In genomic region chrX:37042726-37043125, GRCm38 (mm10) we compare ENCODE assay signal across 11 mouse cellular contexts. TPM values are rescaled to one million over a fixed set of nuclear protein-coding genes. Genes with fewer than 3 reads are reported as not detected.
DNase-seq lines count a peak whose midpoint lies in the region; ATAC-seq and TF ChIP-seq lines count a peak whose summit lies in the region.
"Had no signal": no experiment of that assay in that cellular context is flagged by ENCODE, and none has a peak within 500 bp of the region (broad histone marks: within the 10 kb centered on the region; RNA-seq: fewer than 3 reads in every experiment).

No protein-coding gene starts in this region.

- H3K9ac ChIP-seq in forebrain, embryonic 11.5 days (ENCODE audit: low read length): no peak overlapping the region
- H3K9ac ChIP-seq in forebrain, embryonic 13.5 days: no peak overlapping the region
- no peak overlapping the region for H3K9ac ChIP-seq in embryonic facial prominence, embryonic 14.5 days (ENCODE audit: low read depth, low read length)
- no peak overlapping the region for H3K9ac ChIP-seq in stomach, postnatal 0 days (ENCODE audit: low read length)
- H3K9ac ChIP-seq: heart, embryonic 13.5 days; neural tube, embryonic 12.5 days had no signal

- peak; percentile 74 for TF ChIP-seq CTCF in stomach, postnatal 0 days (IDR thresholded peaks at IDR 0.05; ENCODE audit: low read depth)

- H3K27me3 ChIP-seq in forebrain, embryonic 11.5 days (ENCODE audit: control insufficient read depth, insufficient read depth, low read length): peaks cover 6% of the 10 kb centered on the region; the same call in 1 of the 2 replicates
- H3K27me3 ChIP-seq in forebrain, embryonic 13.5 days: peaks cover 19% of the 10 kb centered on the region
- H3K27me3 ChIP-seq in embryonic facial prominence, embryonic 14.5 days (replicated peaks; ENCODE audit: control insufficient read depth, insufficient read depth, low read length): peaks cover 20% of the 10 kb centered on the region
- no peaks in the 10 kb centered on the region for H3K27me3 ChIP-seq in stomach, postnatal 0 days (ENCODE audit: control insufficient read depth, insufficient read depth, low read length)

- no peak for ATAC-seq in forebrain, embryonic 11.5 days (replicated peaks; ENCODE audit: low FRiP score)
- ATAC-seq in forebrain, embryonic 13.5 days: no peak
- ATAC-seq in embryonic facial prominence, embryonic 14.5 days (ENCODE audit: low read depth): no peak
- ATAC-seq in megakaryocyte progenitor cell, adult 5-6 weeks (replicated peaks; ENCODE audit: poor library complexity): peak; percentile 50
- no peak for ATAC-seq in stomach, postnatal 0 days (ENCODE audit: low FRiP score, low TSS enrichment)
- ATAC-seq: Patski had no signal

- H3K9me3 ChIP-seq in forebrain, embryonic 11.5 days (ENCODE audit: control insufficient read depth, low read length): no peaks in the 10 kb centered on the region
- H3K9me3 ChIP-seq in forebrain, embryonic 13.5 days (replicated peaks): no peaks in the 10 kb centered on the region
- no peaks in the 10 kb centered on the region for H3K9me3 ChIP-seq in embryonic facial prominence, embryonic 14.5 days (ENCODE audit: control insufficient read depth, low read length)
- H3K9me3 ChIP-seq in stomach, postnatal 0 days (ENCODE audit: control insufficient read depth, low read length): no peaks in the 10 kb centered on the region
- H3K9me3 ChIP-seq: heart, embryonic 13.5 days; neural tube, embryonic 12.5 days had no signal

- H3K4me3 ChIP-seq in forebrain, embryonic 11.5 days (ENCODE audit: low read depth, low read length): no peak overlapping the region
- no peak overlapping the region for H3K4me3 ChIP-seq in forebrain, embryonic 13.5 days
- H3K4me3 ChIP-seq in embryonic facial prominence, embryonic 14.5 days (ENCODE audit: low read depth, low read length): no peak overlapping the region
- H3K4me3 ChIP-seq in stomach, postnatal 0 days (ENCODE audit: low read depth, low read length): no peak overlapping the region
- H3K4me3 ChIP-seq: heart, embryonic 13.5 days; neural tube, embryonic 12.5 days had no signal

- WGBS in forebrain, embryonic 11.5 days: 22% methylated on average over 9 of the region's 9 CpGs
- 18% methylated on average over 9 of the region's 9 CpGs for WGBS in forebrain, embryonic 13.5 days
- 20% methylated on average over 9 of the region's 9 CpGs for WGBS in embryonic facial prominence, embryonic 14.5 days
- WGBS in stomach, postnatal 0 days: 21% methylated on average over 9 of the region's 9 CpGs

- no peak overlapping the region for H3K27ac ChIP-seq in forebrain, embryonic 11.5 days (ENCODE audit: low read depth, low read length)
- H3K27ac ChIP-seq in forebrain, embryonic 13.5 days: no peak overlapping the region
- no peak overlapping the region for H3K27ac ChIP-seq in embryonic facial prominence, embryonic 14.5 days (replicated peaks; ENCODE audit: low read depth, low read length)
- no peak overlapping the region for H3K27ac ChIP-seq in stomach, postnatal 0 days (replicated peaks)
- H3K27ac ChIP-seq: heart, embryonic 13.5 days; neural tube, embryonic 12.5 days had no signal

- no peak overlapping the region for H3K4me2 ChIP-seq in forebrain, embryonic 11.5 days (ENCODE audit: low read depth, low read length, severe bottlenecking)
- H3K4me2 ChIP-seq in forebrain, embryonic 13.5 days: no peak overlapping the region
- H3K4me2 ChIP-seq in embryonic facial prominence, embryonic 14.5 days (ENCODE audit: low read depth, low read length): no peak overlapping the region
- no peak overlapping the region for H3K4me2 ChIP-seq in stomach, postnatal 0 days (replicated peaks; ENCODE audit: low read depth)
- H3K4me2 ChIP-seq: heart, embryonic 13.5 days; neural tube, embryonic 12.5 days had no signal

- no peaks in the 10 kb centered on the region for H3K36me3 ChIP-seq in forebrain, embryonic 11.5 days (ENCODE audit: control insufficient read depth, insufficient read depth, low read length)
- no peaks in the 10 kb centered on the region for H3K36me3 ChIP-seq in forebrain, embryonic 13.5 days (ENCODE audit: poor library complexity, severe bottlenecking)
- H3K36me3 ChIP-seq in embryonic facial prominence, embryonic 14.5 days (ENCODE audit: control insufficient read depth, insufficient read depth, low read length): no peaks in the 10 kb centered on the region
- H3K36me3 ChIP-seq in stomach, postnatal 0 days (ENCODE audit: control insufficient read depth, insufficient read depth, low read length): no peaks in the 10 kb centered on the region
- H3K36me3 ChIP-seq: heart, embryonic 13.5 days; neural tube, embryonic 12.5 days had no signal

- DNase-seq in forebrain, embryonic 11.5 days (ENCODE audit: low spot score): peak; percentile 75
- peak; percentile 68 for DNase-seq in 3T3-L1 (ENCODE audit: low read depth, low spot score)
- DNase-seq in adrenal gland, postnatal 36 days: peak; percentile 49 to 65
- DNase-seq in embryonic facial prominence, embryonic 14.5 days (ENCODE audit: low spot score): peak; percentile 20
- DNase-seq in layer of hippocampus, postnatal 14 days (ENCODE audit: low spot score in 2 of 2): peak; percentile 46 to 50
- peak; percentile 47 for DNase-seq in stomach, postnatal 0 days (ENCODE audit: low spot score)

- H3K4me1 ChIP-seq in forebrain, embryonic 11.5 days (replicated peaks; ENCODE audit: control insufficient read depth, insufficient read depth, low read length): no peaks in the 10 kb centered on the region
- no peaks in the 10 kb centered on the region for H3K4me1 ChIP-seq in forebrain, embryonic 13.5 days
- H3K4me1 ChIP-seq in embryonic facial prominence, embryonic 14.5 days (ENCODE audit: control insufficient read depth, insufficient read depth, low read length): no peaks in the 10 kb centered on the region
- no peaks in the 10 kb centered on the region for H3K4me1 ChIP-seq in stomach, postnatal 0 days (replicated peaks; ENCODE audit: control insufficient read depth, insufficient read depth)
- H3K4me1 ChIP-seq: heart, embryonic 13.5 days; neural tube, embryonic 12.5 days had no signal

- no peak for TF ChIP-seq EP300 in stomach, postnatal 0 days (optimal IDR thresholded peaks at IDR 0.05)

RNA-seq across cellular contexts. Expression of gene Sowahd, which starts 5.9 kb away (rescaled TPM):
- polyA plus RNA-seq in forebrain, embryonic 11.5 days (2014; fragmentation: Nextera tagmentation; extraction: Ambion mirVana): not detected in 2 replicates
- not detected in 2 replicates for polyA plus RNA-seq in forebrain, embryonic 13.5 days (2015; fragmentation: Nextera tagmentation; extraction: Ambion mirVana)
- total RNA-seq in adrenal gland, postnatal 36 days (2021): 1 to 10 TPM in 1 of 2 experiments, under 1 TPM in 1; 0.46 to 1.2 TPM
- polyA plus RNA-seq in embryonic facial prominence, embryonic 14.5 days (2014; fragmentation: Nextera tagmentation; extraction: Ambion mirVana): 0.30 and 0.35 TPM in 2 replicates
- total RNA-seq in layer of hippocampus, postnatal 14 days (2021): not detected
- total RNA-seq in megakaryocyte progenitor cell, adult 5-6 weeks (2015): 0.12 and 0.25 TPM in 2 replicates
- total RNA-seq in megakaryocyte progenitor cell, adult 5-6 weeks (2017): 1.00 and 3.4 TPM in 2 replicates
- polyA plus RNA-seq in stomach, postnatal 0 days (2015; fragmentation: Nextera tagmentation; extraction: Ambion mirVana): 0.16 and 0.21 TPM in 2 replicates
- polyA plus RNA-seq: neural tube, embryonic 12.5 days; Patski had no signal

RNA-seq across cellular contexts. Expression of gene Rpl39, which starts 42.5 kb away (rescaled TPM):
- 386 and 448 TPM in 2 replicates for polyA plus RNA-seq in forebrain, embryonic 11.5 days (2014; fragmentation: Nextera tagmentation; extraction: Ambion mirVana)
- polyA plus RNA-seq in forebrain, embryonic 13.5 days (2015; fragmentation: Nextera tagmentation; extraction: Ambion mirVana): 399 and 495 TPM in 2 replicates
- total RNA-seq in adrenal gland, postnatal 36 days (2021): 100 to 1,000 TPM; 634 to 643 TPM
- polyA plus RNA-seq in embryonic facial prominence, embryonic 14.5 days (2014; fragmentation: Nextera tagmentation; extraction: Ambion mirVana): 616 and 763 TPM in 2 replicates
- 100 to 1,000 TPM; 319 to 320 TPM for total RNA-seq in layer of hippocampus, postnatal 14 days (2021)
- total RNA-seq in megakaryocyte progenitor cell, adult 5-6 weeks (2015): 1,695 and 1,778 TPM in 2 replicates
- total RNA-seq in megakaryocyte progenitor cell, adult 5-6 weeks (2017): 4,041 and 4,700 TPM in 2 replicates
- 654 and 734 TPM in 2 replicates for polyA plus RNA-seq in stomach, postnatal 0 days (2015; fragmentation: Nextera tagmentation; extraction: Ambion mirVana)

RNA-seq across cellular contexts. Expression of gene Sept6, which starts 51.1 kb away (rescaled TPM):
- polyA plus RNA-seq in forebrain, embryonic 11.5 days (2014; fragmentation: Nextera tagmentation; extraction: Ambion mirVana): 42.9 and 43.6 TPM in 2 replicates
- 41.9 and 49.5 TPM in 2 replicates for polyA plus RNA-seq in forebrain, embryonic 13.5 days (2015; fragmentation: Nextera tagmentation; extraction: Ambion mirVana)
- 10 to 100 TPM; 20.7 to 24.4 TPM for total RNA-seq in adrenal gland, postnatal 36 days (2021)
- 30.5 and 37.3 TPM in 2 replicates for polyA plus RNA-seq in embryonic facial prominence, embryonic 14.5 days (2014; fragmentation: Nextera tagmentation; extraction: Ambion mirVana)
- 10 to 100 TPM; 48.8 to 49.9 TPM for total RNA-seq in layer of hippocampus, postnatal 14 days (2021)
- 50.1 and 53.5 TPM in 2 replicates for total RNA-seq in megakaryocyte progenitor cell, adult 5-6 weeks (2015)
- total RNA-seq in megakaryocyte progenitor cell, adult 5-6 weeks (2017): 42.1 and 44.1 TPM in 2 replicates
- polyA plus RNA-seq in stomach, postnatal 0 days (2015; fragmentation: Nextera tagmentation; extraction: Ambion mirVana): 7.7 and 8.1 TPM in 2 replicates

Comparison
In these comparisons a context has a peak if more than half of its experiments do, and no peak if none do; other contexts are left out.
1. DNase-seq: peak in every context shown above with its lines; median percentile 75 in forebrain, embryonic 11.5 days; 68 in 3T3-L1; 57 in adrenal gland, postnatal 36 days; 48 in layer of hippocampus, postnatal 14 days; 47 in stomach, postnatal 0 days; 20 in embryonic facial prominence, embryonic 14.5 days.